Mouse (Mus musculus) thymus, adult 2 months (tissue): Measurements from ENCODE around the gene Syt16. TPM values are rescaled to one million over a fixed set of nuclear protein-coding genes. Genes with fewer than 3 reads are reported as not detected.

ENCODE experiments used
- DNase-seq: peaks from one replicate; pipeline ENCODE4 v3.0.0; 2021
- H3K27ac ChIP-seq: fragments of 200-500 bp; 2 replicates; pipeline ENCODE4 v1.5.1; 2012; ENCODE audit warnings: low read length, control low read depth; ENCODE audit not compliant: control insufficient read depth, insufficient read depth
- H3K27me3 ChIP-seq: fragments of 200-500 bp; 2 replicates; pipeline ENCODE4 v1.6.1; 2012; ENCODE audit warnings: mild to moderate bottlenecking, low read length, moderate library complexity, mixed read lengths; ENCODE audit not compliant: control insufficient read depth, insufficient read depth
- H3K36me3 ChIP-seq: fragments of 200-500 bp; 2 replicates; pipeline ENCODE4 v1.6.1; 2012; ENCODE audit warnings: mild to moderate bottlenecking, low read length, moderate library complexity; ENCODE audit not compliant: control insufficient read depth, insufficient read depth
- H3K4me1 ChIP-seq: fragments of 200-500 bp; replicated peaks from 2 replicates; pipeline ENCODE4 v1.6.1; 2012; ENCODE audit warnings: low read length; ENCODE audit not compliant: control insufficient read depth, insufficient read depth
- H3K4me3 ChIP-seq: fragments of 200-500 bp; 2 replicates; pipeline ENCODE4 v1.5.1; 2012; ENCODE audit warnings: mild to moderate bottlenecking, low read length, control low read depth, moderate library complexity; ENCODE audit not compliant: control insufficient read depth, insufficient read depth
- CTCF ChIP-seq: fragments of 200-500 bp; IDR thresholded peaks from 2 replicates; pipeline ENCODE4 v1.5.1; 2012; ENCODE audit warnings: mild to moderate bottlenecking, control low read depth, low read length, moderate library complexity, borderline replicate concordance; ENCODE audit not compliant: control insufficient read depth, poor library complexity, insufficient read depth; ENCODE audit errors: extremely low read depth
- POLR2A ChIP-seq: fragments of 200-500 bp; IDR thresholded peaks from 2 replicates; pipeline ENCODE4 v1.6.1; 2012; ENCODE audit warnings: mild to moderate bottlenecking, low read length, control low read depth, moderate library complexity; ENCODE audit not compliant: control insufficient read depth, poor library complexity, insufficient read depth; ENCODE audit errors: extremely low read depth
- WGBS: fragments of 180-500 bp; shearing (Covaris S2); methylation state at CpG from one replicate; pipeline ENCODE4 v1.1.7; 2018; 5-methylcytosine and 5-hydroxymethylcytosine counted together
- polyA plus RNA-seq: library from polyadenylated mRNA; depleted of rRNA; stranded (reverse); fragments of >200 nt; gene quantifications from 2 replicates; pipeline ENCODE4 v1.2.3, GENCODE M21; 2012

Syt16 gene
- polyA plus RNA-seq, 1 experiment = not detected

DNA sequence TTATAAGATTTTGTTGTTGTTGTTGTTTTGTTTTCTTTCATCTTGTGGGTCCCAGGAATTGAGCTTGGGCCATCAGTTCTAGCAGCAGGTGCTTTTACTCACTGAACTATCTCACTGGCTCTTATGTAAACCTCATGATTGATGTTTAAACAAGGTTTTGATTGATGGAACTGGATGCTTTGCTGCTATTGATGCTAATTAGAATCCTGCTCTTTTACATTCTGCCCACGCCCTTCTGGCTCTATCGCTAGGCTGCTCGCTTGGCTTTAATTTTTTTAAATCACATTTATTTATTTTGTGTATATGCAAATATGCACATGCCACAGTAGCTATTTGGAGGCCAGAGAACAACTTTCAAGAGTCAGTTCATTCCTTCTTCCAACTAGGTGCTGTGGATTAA lies 39.8 kb upstream of the Syt16 start:
- H3K27ac ChIP-seq = no peak overlapping the region
- DNase-seq = no peak
- H3K27me3 ChIP-seq = no peaks in the 10 kb centered on the region; the same call in 1 of the 2 replicates
- no peak overlapping the region for H3K4me3 ChIP-seq
- H3K36me3 ChIP-seq = no peaks in the 10 kb centered on the region
- 94% methylated on average over 3 of the region's 3 CpGs for WGBS
- no peak for TF ChIP-seq POLR2A
- TF ChIP-seq CTCF = no peak
- peaks cover 7% of the 10 kb centered on the region for H3K4me1 ChIP-seq

DNA sequence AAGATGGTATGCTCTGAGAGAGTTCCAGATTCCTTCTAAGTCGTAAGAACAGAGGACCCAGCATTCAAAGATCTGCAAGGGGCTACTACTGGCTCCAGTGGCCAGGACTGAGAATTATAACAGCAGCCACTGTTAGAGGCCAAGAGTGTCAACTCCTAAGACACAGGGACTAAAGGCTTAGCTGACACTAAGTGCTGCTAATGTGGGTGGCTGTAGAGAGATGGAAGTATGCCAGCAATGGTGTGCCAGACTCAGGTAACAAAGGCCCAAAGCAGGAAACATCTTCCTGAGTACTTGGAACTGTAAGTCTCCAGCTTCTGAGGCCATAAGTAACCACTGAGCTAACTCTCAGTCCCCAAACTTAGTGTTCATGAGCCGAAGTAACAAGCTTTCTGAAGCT lies 38.6 kb upstream of the Syt16 start:
- Histone ChIP-seq H3K36me3 (no peaks in the 10 kb centered on the region), H3K4me1 (peaks cover 3% of the 10 kb centered on the region), H3K4me3 (no peak overlapping the region), H3K27me3 (no peaks in the 10 kb centered on the region), H3K27ac (no peak overlapping the region)
- no peak for DNase-seq
- WGBS = 92% methylated on average over 2 of the region's 2 CpGs
- no peak for TF ChIP-seq CTCF
- no peak for TF ChIP-seq POLR2A

DNA sequence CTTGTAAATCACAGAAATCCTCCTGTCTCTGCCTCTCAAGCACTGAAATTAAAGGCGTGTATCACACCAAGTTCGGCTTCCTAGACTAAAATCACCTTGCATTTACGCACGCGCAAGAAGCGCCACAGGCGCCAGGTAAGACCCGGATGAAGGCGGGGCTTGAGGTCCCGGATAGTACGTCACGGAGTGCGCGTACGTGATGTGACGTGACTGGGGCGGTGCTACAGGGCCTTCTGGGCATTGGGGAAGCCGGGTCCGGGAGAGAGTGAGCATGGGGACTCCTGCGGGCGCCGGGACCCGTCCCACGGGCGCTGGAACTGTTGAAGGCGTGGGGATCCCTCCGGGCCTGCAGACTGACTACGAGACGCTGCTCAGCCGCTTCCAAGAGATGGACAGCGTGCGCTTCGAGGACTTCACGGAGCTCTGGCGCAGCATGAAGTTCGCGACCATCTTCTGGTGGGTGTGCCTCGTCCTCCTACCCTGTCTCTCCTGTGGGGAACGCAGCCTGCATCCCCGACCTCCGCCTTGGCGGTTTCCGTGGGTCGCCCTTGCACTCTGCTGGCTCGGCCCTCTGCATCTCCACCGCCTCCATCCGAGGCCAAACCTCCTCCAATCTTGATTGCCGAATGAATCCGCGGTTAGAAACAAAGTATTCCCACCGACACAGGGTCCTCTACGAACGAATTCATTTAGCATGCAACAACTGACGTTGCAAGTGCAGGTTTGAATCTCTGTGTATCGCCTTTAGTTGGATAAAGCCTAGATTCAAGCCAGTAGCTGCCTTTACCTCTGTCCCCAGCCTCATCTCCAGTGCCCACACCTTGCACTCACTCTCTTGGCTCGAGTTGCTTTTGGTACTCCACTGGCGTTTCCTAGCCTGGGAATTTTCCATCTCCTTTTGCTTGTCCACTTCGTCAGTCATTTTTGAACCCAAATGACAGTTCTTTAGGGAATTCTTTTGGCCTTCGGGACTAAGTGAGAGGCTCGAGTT lies 32.9 kb upstream of the Syt16 start, which contains the start of gene Snapc1:
Snapc1 (plus strand) TSS at position 191 of the 991 bp plus-strand sequence.
- H3K4me1 ChIP-seq = peaks cover 7% of the 10 kb centered on the region; the same call in 1 of the 2 replicates
- DNase-seq = peak; percentile 97
- H3K36me3 ChIP-seq = peaks cover 16% of the 10 kb centered on the region
- TF ChIP-seq CTCF (no peak), POLR2A (peak; percentile 69; the same call in 1 of the 2 replicates)
- H3K27ac ChIP-seq = no peak within 1 kb of the TSS
- H3K27me3 ChIP-seq = no peaks in the 10 kb centered on the region
- peak within 1 kb of the TSS; percentile 92 for H3K4me3 ChIP-seq
- 2% methylated on average over 60 of the region's 60 CpGs for WGBS

DNA sequence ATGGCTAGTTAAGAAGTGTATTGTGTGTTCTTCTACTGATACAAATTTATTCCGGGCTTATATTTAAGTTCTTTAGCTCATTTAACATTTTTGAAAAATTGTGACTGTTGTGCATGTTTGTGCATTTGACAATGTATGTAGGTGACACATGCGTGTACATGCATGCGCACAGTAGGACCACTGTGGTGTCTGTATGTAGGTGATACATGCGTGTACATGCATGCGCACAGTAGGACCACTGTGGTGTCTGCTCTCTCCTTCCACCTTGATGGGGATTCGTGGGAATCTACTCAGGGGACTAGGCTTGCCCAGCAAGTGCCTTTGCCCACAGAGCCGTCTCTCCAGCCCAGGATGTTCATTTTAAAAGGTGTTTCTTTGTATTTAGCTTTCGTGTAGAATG lies 28.3 kb upstream of the Syt16 start:
- Histone ChIP-seq H3K4me1 (peaks cover 7% of the 10 kb centered on the region; the same call in 1 of the 2 replicates), H3K27me3 (no peaks in the 10 kb centered on the region), H3K4me3 (no peak overlapping the region), H3K36me3 (peaks cover 43% of the 10 kb centered on the region), H3K27ac (no peak overlapping the region)
- no peak for DNase-seq
- WGBS = 98% methylated on average over 8 of the region's 8 CpGs
- no peak for TF ChIP-seq CTCF
- TF ChIP-seq POLR2A = no peak

DNA sequence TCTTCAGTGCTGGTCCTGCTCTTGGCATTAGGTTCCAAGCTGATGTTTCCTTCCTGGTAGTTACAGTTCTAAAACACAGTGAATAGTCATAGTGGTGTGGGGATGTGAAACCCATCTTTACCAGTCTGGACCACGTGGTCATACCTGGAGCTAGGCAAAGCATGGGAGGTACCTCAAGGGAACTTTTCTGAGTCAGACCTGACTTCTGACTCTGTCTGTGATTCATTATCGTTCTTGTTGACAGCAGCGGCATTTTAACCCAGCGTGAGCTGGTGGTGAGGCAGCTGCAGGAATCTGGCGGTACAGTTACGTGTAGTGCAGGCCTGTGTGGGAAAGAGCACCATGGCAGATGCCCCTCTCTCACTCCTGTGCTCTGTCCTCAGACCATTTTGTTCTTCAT lies 22.9 kb upstream of the Syt16 start:
- H3K4me3 ChIP-seq = no peak overlapping the region
- no peaks in the 10 kb centered on the region for H3K27me3 ChIP-seq
- H3K27ac ChIP-seq = no peak overlapping the region
- TF ChIP-seq CTCF (no peak), POLR2A (no peak)
- H3K36me3 ChIP-seq = peaks cover 54% of the 10 kb centered on the region
- DNase-seq = no peak
- no peaks in the 10 kb centered on the region for H3K4me1 ChIP-seq
- WGBS = 94% methylated on average over 6 of the region's 6 CpGs

DNA sequence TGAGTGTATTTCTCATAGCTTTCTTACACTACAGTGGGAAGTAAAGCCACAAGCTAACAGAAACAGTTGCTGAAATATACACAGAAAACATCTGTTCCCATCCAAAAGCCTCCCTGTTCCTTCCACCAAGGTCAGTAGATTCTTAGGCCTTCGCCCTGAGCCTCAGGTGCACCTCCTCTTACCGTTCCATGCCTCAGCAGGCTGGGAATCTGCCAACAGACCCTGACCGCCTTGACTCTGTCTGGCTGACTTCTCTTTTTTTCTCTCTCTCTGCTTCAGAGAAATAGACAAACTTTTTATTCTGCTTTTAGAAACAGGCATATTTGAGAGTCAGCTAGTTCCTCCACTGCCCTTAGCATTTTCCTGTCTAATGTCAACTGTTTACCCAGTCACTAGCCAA lies 19.3 kb upstream of the Syt16 start:
- no peaks in the 10 kb centered on the region for H3K4me1 ChIP-seq
- no peak overlapping the region for H3K4me3 ChIP-seq
- no peak for DNase-seq
- peaks cover 46% of the 10 kb centered on the region for H3K36me3 ChIP-seq
- H3K27me3 ChIP-seq = no peaks in the 10 kb centered on the region
- 75% methylated on average over 3 of the region's 3 CpGs for WGBS
- TF ChIP-seq CTCF (no peak), POLR2A (no peak)
- no peak overlapping the region for H3K27ac ChIP-seq

DNA sequence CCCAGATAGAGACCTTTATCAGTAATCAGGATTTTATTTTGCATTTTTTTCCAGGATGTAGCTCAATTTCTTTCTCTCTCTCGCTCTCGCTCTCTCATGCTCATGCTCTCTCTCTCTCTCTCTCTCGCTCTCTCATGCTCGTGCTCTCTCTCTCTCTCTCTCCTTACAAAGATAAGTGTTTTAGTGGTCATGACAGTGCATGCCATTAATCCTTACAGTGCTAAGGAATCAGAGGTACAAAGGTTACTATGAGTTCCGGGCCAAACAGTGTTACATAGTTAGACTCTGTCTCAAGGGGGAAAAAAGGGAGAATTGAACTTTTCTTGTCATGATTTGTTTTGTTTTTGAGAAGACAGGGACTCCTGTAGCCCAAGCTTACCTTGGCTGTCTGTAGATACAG lies 17.8 kb upstream of the Syt16 start:
- Histone ChIP-seq H3K4me1 (no peaks in the 10 kb centered on the region), H3K27me3 (no peaks in the 10 kb centered on the region), H3K27ac (no peak overlapping the region), H3K4me3 (no peak overlapping the region), H3K36me3 (peaks cover 58% of the 10 kb centered on the region)
- no peak for TF ChIP-seq POLR2A
- TF ChIP-seq CTCF = no peak
- no peak for DNase-seq
- 88% methylated on average over 5 of the region's 5 CpGs for WGBS
